Mouse (Mus musculus): ENCODE results near the gene Hdc. TPM values are rescaled to one million over a fixed set of nuclear protein-coding genes. Genes with fewer than 3 reads are reported as not detected.

Hdc gene
- total RNA-seq, 2 experiments from 2014 or later = 79.4 to 152 TPM

DNA sequence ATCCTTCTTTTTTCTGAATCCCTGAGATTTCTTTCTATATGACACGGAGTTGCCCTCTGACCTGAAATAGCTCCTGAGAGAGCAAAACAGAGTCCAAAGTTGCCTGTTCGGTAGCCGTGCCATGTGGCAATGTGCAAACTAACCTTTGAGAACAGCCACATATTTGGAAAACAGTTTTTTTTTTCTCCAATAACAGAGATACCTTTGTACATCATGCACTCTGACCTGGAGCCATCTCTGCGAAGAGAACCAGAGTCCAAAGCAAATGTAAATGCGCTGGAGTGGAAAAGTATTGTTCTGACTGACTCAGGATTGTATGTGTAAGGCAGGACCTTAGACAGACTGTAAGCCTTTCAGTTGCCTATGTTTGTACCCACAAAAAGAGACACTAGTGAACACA, 63.6 kb downstream of the Hdc start:
- no peak for ATAC-seq (replicated peaks; ENCODE audit: poor library complexity, severe bottlenecking)

DNA sequence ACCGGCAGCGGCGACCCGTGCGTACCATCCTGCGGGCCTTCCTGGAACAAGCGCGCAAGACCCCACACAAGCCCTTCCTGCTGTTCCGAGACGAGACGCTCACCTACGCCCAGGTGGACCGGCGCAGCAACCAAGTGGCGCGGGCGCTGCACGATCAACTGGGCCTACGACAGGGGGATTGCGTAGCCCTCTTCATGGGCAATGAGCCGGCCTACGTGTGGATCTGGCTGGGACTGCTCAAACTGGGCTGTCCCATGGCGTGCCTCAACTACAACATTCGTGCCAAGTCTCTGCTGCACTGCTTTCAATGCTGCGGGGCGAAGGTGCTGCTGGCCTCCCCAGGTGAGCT, 65.8 kb downstream of the Hdc start:
- no peak for ATAC-seq (replicated peaks; ENCODE audit: poor library complexity, severe bottlenecking)

DNA sequence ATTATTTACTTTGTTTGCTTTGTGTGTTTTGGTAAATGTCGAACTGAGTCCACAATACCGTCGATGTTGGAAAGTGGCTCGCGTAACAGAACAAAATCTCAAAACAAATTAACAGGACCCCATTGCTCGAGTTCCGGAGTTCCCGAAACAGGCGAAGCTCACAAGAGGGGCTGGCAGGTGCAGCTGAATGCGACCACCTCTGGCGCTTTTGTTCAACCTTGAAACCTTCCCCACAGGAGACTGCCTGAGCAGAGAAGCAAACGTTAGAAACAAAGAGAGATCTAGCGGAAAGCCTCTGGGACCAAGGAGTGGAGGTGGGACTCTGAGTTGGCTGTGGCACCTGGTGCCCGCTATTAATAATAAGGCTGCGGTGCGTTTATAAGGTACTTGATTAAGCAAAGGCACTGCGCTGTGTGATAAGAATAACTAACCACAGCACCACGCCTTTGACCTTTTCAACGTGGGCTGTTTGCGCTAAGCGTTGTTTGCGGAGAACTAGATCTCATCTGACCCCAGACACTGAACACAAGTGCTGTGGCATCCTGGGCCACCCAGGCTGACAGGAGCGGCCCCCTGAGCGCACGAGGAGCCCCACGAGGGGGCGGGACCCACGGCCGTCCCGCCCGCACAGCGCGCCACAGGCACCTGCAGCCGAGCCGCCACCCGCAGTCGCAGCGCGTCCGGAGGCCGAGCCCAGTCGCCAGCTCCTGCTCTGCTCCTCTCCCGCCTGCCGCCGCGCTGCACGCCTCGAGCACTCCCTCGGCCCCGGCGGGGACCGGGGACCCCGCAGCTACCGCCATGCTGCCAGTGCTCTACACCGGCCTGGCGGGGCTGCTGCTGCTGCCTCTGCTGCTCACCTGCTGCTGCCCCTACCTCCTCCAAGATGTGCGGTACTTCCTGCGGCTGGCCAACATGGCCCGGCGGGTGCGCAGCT, 66.5 kb downstream of the Hdc start, which contains the start of gene Slc27a2:
Gene Slc27a2, plus strand, starts transcription at position 51 of the 934 bp plus-strand sequence.
- peak; percentile 52 for ATAC-seq (replicated peaks; ENCODE audit: poor library complexity, severe bottlenecking)

DNA sequence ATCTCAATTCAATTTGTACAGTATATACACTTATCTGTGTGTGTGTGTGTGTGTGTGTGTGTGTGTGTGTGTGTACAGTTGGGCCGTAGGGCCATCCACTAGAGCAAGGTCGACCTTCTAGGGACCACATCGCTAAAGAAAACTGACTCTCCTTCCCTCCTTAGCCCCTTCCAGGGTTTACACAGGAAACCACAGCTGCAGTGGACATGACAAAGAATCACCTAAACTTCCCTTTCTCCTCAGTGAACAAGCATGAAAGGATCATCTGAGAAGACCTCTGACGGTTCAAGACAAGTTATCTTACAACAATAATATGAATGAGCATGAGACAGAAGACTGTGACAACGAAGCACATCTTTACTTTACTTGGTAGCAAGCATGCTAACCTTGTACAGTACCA, 67.2 kb downstream of the Hdc start:
- ATAC-seq (replicated peaks; ENCODE audit: poor library complexity, severe bottlenecking) = peak; percentile 52

DNA sequence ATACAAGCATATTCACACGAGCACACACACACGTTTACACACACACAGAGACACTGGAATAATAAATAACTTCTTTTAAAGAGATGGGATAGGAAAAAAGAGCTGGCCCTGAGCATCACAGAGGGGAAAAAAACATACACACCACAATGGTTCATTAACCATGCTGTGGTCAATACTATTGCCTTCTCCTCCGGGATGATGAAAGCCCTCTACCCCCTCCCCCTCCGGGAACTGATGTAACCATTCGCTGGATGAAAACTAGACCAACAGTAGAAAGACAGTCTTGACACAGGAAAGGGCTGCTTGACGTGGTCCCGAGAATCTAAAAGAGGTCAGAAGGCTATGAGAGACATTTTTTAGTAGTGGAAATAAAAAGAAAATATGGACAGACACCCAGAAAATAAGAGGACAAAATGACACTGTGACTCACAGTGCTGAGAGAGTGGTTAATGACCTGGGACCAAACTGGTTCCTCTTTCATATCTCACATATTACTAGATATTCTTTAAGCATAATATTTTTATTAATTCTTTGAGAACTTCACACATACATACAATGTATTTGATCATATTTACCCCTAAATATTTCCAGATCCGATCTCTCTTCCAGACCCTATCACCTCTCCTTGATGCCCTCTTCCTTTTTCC, 67.7 kb downstream of the Hdc start:
- ATAC-seq (replicated peaks; ENCODE audit: poor library complexity, severe bottlenecking) = peak; percentile 79

DNA sequence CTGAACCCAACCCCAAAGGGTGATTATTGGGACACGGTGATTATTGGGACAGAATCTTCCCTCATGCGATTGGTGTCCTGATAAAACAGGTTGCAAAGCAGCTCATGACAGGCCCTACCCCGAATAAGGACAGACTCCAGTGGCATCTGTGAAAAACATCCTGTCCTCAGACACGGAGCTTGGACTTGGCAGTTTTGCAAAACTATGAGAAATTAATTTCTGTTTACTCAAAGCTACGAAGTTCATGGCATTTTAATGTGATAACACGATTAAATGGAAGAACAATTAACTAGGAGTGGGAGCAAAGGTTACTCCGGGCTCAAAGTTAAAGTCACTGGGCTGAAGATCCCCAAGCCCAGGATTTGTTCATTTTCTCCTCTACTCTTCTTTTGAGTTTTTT, 69.4 kb downstream of the Hdc start:
- ATAC-seq (replicated peaks; ENCODE audit: poor library complexity, severe bottlenecking) = no peak

DNA sequence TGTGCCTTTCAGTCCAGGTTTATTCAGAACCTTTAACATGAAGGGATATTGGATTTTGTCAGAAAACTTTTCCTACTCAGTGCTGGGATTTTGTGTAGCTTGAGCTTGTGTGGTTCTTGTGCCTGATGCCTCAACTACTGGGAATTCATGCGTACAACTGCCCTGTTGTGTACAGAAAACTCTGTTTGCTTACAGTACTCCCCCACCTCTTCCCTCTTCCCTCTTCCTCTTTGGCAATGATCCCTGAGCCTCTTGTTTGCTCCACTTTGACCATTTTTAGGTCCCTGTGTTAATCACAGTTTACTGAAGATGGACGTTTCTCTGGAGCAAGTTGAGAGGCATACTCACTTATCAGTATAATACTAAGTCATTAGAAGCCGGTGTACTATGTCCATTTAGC, 72.7 kb downstream of the Hdc start:
- ATAC-seq (replicated peaks; ENCODE audit: poor library complexity, severe bottlenecking) = no peak

DNA sequence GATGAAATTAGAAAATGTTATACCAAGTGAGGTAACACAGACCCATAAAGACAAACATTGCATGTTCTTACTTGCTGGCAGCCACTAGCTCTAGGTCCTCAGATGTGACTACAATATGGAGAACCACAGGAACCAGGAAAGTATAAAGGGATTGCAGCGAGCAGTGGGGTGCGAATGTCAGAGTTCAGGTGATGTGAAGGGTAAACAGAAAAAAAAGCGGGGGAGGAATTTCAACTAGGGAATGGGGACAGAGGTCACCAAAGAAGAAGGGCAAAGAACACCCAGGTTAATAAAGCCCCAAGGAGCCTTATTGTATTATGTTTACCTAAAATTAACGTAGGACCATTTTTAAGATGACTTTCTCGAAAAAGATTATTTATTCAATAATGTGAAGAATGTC, 73.8 kb downstream of the Hdc start:
- ATAC-seq (replicated peaks; ENCODE audit: poor library complexity, severe bottlenecking) = no peak

Other genes starting within 250 kb of the Hdc start
- 230 and 261 TPM in 2 replicates for gene Atp8b4, start 118.6 kb downstream of the Hdc start, total RNA-seq (2014; fragmentation: Nextera tagmentation)
- gene Atp8b4, start 118.6 kb downstream of the Hdc start, total RNA-seq (2017) = 411 and 415 TPM in 2 replicates
- not detected in 2 replicates for gene Slc27a2, start 66.9 kb downstream of the Hdc start, total RNA-seq (2014; fragmentation: Nextera tagmentation)
- gene Slc27a2, start 66.9 kb downstream of the Hdc start, total RNA-seq (2017) = not detected in 2 replicates
- 32.9 and 38.2 TPM in 2 replicates for gene Gabpb1, start 57.0 kb upstream of the Hdc start, total RNA-seq (2014; fragmentation: Nextera tagmentation)
- gene Gabpb1, start 57.0 kb upstream of the Hdc start, total RNA-seq (2017) = 31.2 and 37.4 TPM in 2 replicates
- gene Usp8, start 88.0 kb upstream of the Hdc start, total RNA-seq (2014; fragmentation: Nextera tagmentation) = 42.4 and 49.7 TPM in 2 replicates
- gene Usp8, start 88.0 kb upstream of the Hdc start, total RNA-seq (2017) = 52.6 and 58.2 TPM in 2 replicates
- gene Usp50, start 164.2 kb upstream of the Hdc start, total RNA-seq (2014; fragmentation: Nextera tagmentation) = 0.64 TPM in 1 of 2 replicates, not detected in the other
- not detected in 2 replicates for gene Usp50, start 164.2 kb upstream of the Hdc start, total RNA-seq (2017)

All from granulocyte monocyte progenitor cell, adult 5-6 weeks (primary cell).